Mouse (Mus musculus) myocyte (in vitro differentiated cells): Measurements from ENCODE around the gene Chn2.

Source experiments
- CEBPB ChIP-seq: IDR thresholded peaks from 2 replicates; pipeline ENCODE4 v1.6.1; 2011; ENCODE audit warnings: mild to moderate bottlenecking, moderate library complexity; ENCODE audit not compliant: poor library complexity, insufficient read depth, severe bottlenecking
- E2F4 ChIP-seq: IDR thresholded peaks from one replicate; pipeline ENCODE4 v1.6.1; 2011; ENCODE audit warnings: mild to moderate bottlenecking, control low read depth, moderate library complexity; ENCODE audit not compliant: insufficient read depth
- MAX ChIP-seq: IDR thresholded peaks from one replicate; pipeline ENCODE4 v1.6.1; 2011; ENCODE audit warnings: low read depth, mild to moderate bottlenecking, control low read depth
- MYOD1 ChIP-seq, 3 experiments: IDR thresholded peaks; one replicate each; pipeline ENCODE4 v1.6.1; 2011; ENCODE audit warnings: control low read depth in 2 of 3, low read depth in 2 of 3, mild to moderate bottlenecking in 2 of 3, moderate library complexity in 1 of 3; ENCODE audit not compliant: insufficient read length in 2 of 3, control insufficient read depth in 1 of 3
- MYOG ChIP-seq, 3 experiments: IDR thresholded peaks; one replicate each; pipeline ENCODE4 v1.6.1; 2011; ENCODE audit warnings: control low read depth in 2 of 3, low read depth in 2 of 3, mild to moderate bottlenecking in 2 of 3; ENCODE audit not compliant: insufficient read length in 2 of 3, control insufficient read depth in 1 of 3, insufficient read depth in 1 of 3
- POLR2A ChIP-seq: IDR thresholded peaks from one replicate; pipeline ENCODE4 v1.6.1; 2011; ENCODE audit warnings: low read depth, mild to moderate bottlenecking, control low read depth, moderate library complexity; ENCODE audit not compliant: insufficient read length
- POLR2AphosphoS2 ChIP-seq: IDR thresholded peaks from one replicate; pipeline ENCODE4 v1.6.1; 2011; ENCODE audit warnings: low read depth, control low read depth; ENCODE audit not compliant: insufficient read length
- REST ChIP-seq: IDR thresholded peaks from one replicate; pipeline ENCODE4 v1.6.1; 2011; ENCODE audit warnings: mild to moderate bottlenecking, control low read depth, moderate library complexity; ENCODE audit not compliant: insufficient read depth, insufficient read length
- SRF ChIP-seq: IDR thresholded peaks from one replicate; pipeline ENCODE4 v1.6.1; 2011; ENCODE audit warnings: low read depth; ENCODE audit not compliant: control insufficient read depth, insufficient read length
- TCF12 ChIP-seq: IDR thresholded peaks from one replicate; pipeline ENCODE4 v1.6.1; 2011; ENCODE audit warnings: mild to moderate bottlenecking, control low read depth; ENCODE audit not compliant: poor library complexity, insufficient read depth, severe bottlenecking
- TCF3 ChIP-seq: IDR thresholded peaks from one replicate; pipeline ENCODE4 v1.6.1; 2011; ENCODE audit warnings: low read depth, control low read depth; ENCODE audit not compliant: insufficient read length

DNA sequence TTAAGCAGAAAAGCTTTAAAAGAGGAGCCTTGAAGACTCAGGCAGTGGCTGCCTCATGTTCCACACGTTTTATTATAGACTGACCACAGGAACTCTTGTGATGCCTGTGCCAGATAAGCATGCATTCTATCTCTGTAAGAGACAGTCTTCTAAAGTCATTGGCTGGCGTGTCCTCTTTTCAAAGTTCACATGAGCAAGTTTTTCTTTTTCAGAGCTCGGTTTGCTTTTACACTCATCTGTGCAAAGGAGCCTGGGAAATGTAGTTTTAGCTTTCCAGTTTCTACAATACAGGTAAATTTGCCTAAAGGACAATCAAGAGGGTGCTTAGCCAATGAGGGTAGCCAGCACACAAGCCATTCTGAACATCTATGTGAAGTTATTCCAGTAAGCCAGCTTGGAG, 51.5 kb downstream of the Chn2 start:
- TF ChIP-seq POLR2A = no peak
- no peak for TF ChIP-seq POLR2AphosphoS2
- no peak for TF ChIP-seq MAX
- TF ChIP-seq MYOG (IDR thresholded peaks at IDR 0.05; ENCODE audit: control insufficient read depth in 1 of 3, insufficient read depth in 1 of 3, insufficient read length in 2 of 3, low read depth in 2 of 3) = no peak
- no peak for TF ChIP-seq E2F4
- TF ChIP-seq TCF12 = no peak
- no peak for TF ChIP-seq TCF3
- TF ChIP-seq MYOD1 (IDR thresholded peaks at IDR 0.05; ENCODE audit: control insufficient read depth in 1 of 3, insufficient read length in 2 of 3, low read depth in 2 of 3) = no peak
- TF ChIP-seq REST = no peak
- TF ChIP-seq SRF = no peak
- no peak for TF ChIP-seq CEBPB
